ENCODE assay signal across 8 mouse cellular contexts in genomic region chr2:90745740-90746537, GRCm38 (mm10). TPM values are rescaled to one million over a fixed set of nuclear protein-coding genes. Genes with fewer than 3 reads are reported as not detected.
DNase-seq lines count a peak whose midpoint lies in the region; ATAC-seq and TF ChIP-seq lines count a peak whose summit lies in the region.

No protein-coding gene starts in this region.

- no peaks in the 10 kb centered on the region for H3K27me3 ChIP-seq in spleen, adult 2 months (ENCODE audit: control insufficient read depth, insufficient read depth, low read length)
- H3K27me3 ChIP-seq in intestine, embryonic 15.5 days (replicated peaks): no peaks in the 10 kb centered on the region
- no peaks in the 10 kb centered on the region for H3K27me3 ChIP-seq in midbrain, embryonic 12.5 days

- WGBS in spleen, adult 2 months: under 1% methylated on average over 54 of the region's 54 CpGs
- WGBS in intestine, embryonic 15.5 days: under 1% methylated on average over 54 of the region's 54 CpGs
- WGBS in midbrain, embryonic 12.5 days: under 1% methylated on average over 54 of the region's 54 CpGs

- peak; percentile 40; the same call in 1 of the 2 replicates for ATAC-seq in frontal cortex, adult (ENCODE audit: low TSS enrichment)
- ATAC-seq in erythroid progenitor cell, adult 5-6 weeks (replicated peaks; ENCODE audit: low FRiP score, poor library complexity, severe bottlenecking): peak; percentile 30; the same call in 1 of the 2 replicates
- ATAC-seq in intestine, embryonic 15.5 days: peak; percentile 65
- ATAC-seq in midbrain, embryonic 12.5 days (ENCODE audit: low FRiP score, low read depth): peak; percentile 57

- H3K36me3 ChIP-seq in spleen, adult 2 months (ENCODE audit: control insufficient read depth, insufficient read depth, low read length): peaks cover 5% of the 10 kb centered on the region
- peaks cover 12% of the 10 kb centered on the region for H3K36me3 ChIP-seq in intestine, embryonic 15.5 days
- H3K36me3 ChIP-seq in midbrain, embryonic 12.5 days: peaks cover 28% of the 10 kb centered on the region

- TF ChIP-seq POLR2A in spleen, adult 2 months (IDR thresholded peaks at IDR 0.05; ENCODE audit: low read depth, low read length): no peak

- H3K4me3 ChIP-seq in spleen, adult 2 months (ENCODE audit: extremely low read depth, insufficient read depth, insufficient read length): peak overlapping the region; percentile 93
- H3K4me3 ChIP-seq in intestine, embryonic 15.5 days (replicated peaks): peak overlapping the region; percentile 93
- H3K4me3 ChIP-seq in midbrain, embryonic 12.5 days: peak overlapping the region; percentile 86

- peak overlapping the region; percentile 64 for H3K4me2 ChIP-seq in intestine, embryonic 15.5 days (replicated peaks)
- peak overlapping the region; percentile 54 for H3K4me2 ChIP-seq in midbrain, embryonic 12.5 days (replicated peaks)

- DNase-seq in frontal cortex, postnatal 10 days (ENCODE audit: low spot score in 2 of 2): no peak
- DNase-seq in spleen, adult 2 months (ENCODE audit: low read depth in 1 of 2, low spot score in 2 of 2): peak; percentile 29 to 50
- no peak for DNase-seq in spleen, adult 12 weeks (ENCODE audit: low spot score)
- DNase-seq in layer of hippocampus, postnatal 36 days: no peak

- peak overlapping the region; percentile 93 for H3K27ac ChIP-seq in spleen, adult 2 months (ENCODE audit: insufficient read depth, low read length)
- H3K27ac ChIP-seq in intestine, embryonic 15.5 days: peak overlapping the region; percentile 98
- H3K27ac ChIP-seq in midbrain, embryonic 12.5 days (replicated peaks): peak overlapping the region; percentile 97

- H3K9ac ChIP-seq in intestine, embryonic 15.5 days: peak overlapping the region; percentile 96
- peak overlapping the region; percentile 98 for H3K9ac ChIP-seq in midbrain, embryonic 12.5 days (replicated peaks)

- no peak for TF ChIP-seq CTCF in spleen, adult 2 months (IDR thresholded peaks at IDR 0.05; ENCODE audit: extremely low read depth, insufficient read depth, insufficient read length, insufficient replicate concordance)

- H3K9me3 ChIP-seq in intestine, embryonic 15.5 days: no peaks in the 10 kb centered on the region
- H3K9me3 ChIP-seq in midbrain, embryonic 12.5 days: no peaks in the 10 kb centered on the region

- H3K4me1 ChIP-seq in spleen, adult 2 months (ENCODE audit: control insufficient read depth, insufficient read depth, insufficient read length): no peaks in the 10 kb centered on the region
- peaks cover 11% of the 10 kb centered on the region; the same call in 1 of the 2 replicates for H3K4me1 ChIP-seq in intestine, embryonic 15.5 days (replicated peaks)
- peaks cover 29% of the 10 kb centered on the region for H3K4me1 ChIP-seq in midbrain, embryonic 12.5 days

RNA-seq across cellular contexts. Expression of gene Fnbp4, which starts 0.8 kb away (rescaled TPM):
- 45.3 and 48.1 TPM in 2 replicates for polyA plus RNA-seq in spleen, adult 2 months (2012; rRNA removed)
- total RNA-seq in erythroid progenitor cell, adult 5-6 weeks (2015; ENCODE audit: low replicate concordance): 134 and 182 TPM in 2 replicates
- 329 and 333 TPM in 2 replicates for total RNA-seq in erythroid progenitor cell, adult 5-6 weeks (2017; ENCODE audit: low replicate concordance)
- polyA plus RNA-seq in intestine, embryonic 15.5 days (2015; fragmentation: Nextera tagmentation; extraction: Ambion mirVana): 67.0 and 71.5 TPM in 2 replicates
- 166 and 169 TPM in 2 replicates for polyA plus RNA-seq in midbrain, embryonic 12.5 days (2016; fragmentation: Nextera tagmentation; extraction: Ambion mirVana)
- total RNA-seq in layer of hippocampus, postnatal 36 days (2021): 10 to 100 TPM; 53.5 to 66.8 TPM

RNA-seq across cellular contexts. Expression of gene Agbl2, which starts 36.6 kb away (rescaled TPM):
- polyA plus RNA-seq in spleen, adult 2 months (2012; rRNA removed): 0.06 and 0.12 TPM in 2 replicates
- total RNA-seq in erythroid progenitor cell, adult 5-6 weeks (2015; ENCODE audit: low replicate concordance): not detected in 2 replicates
- total RNA-seq in erythroid progenitor cell, adult 5-6 weeks (2017; ENCODE audit: low replicate concordance): not detected in 2 replicates
- polyA plus RNA-seq in intestine, embryonic 15.5 days (2015; fragmentation: Nextera tagmentation; extraction: Ambion mirVana): 0.44 and 0.57 TPM in 2 replicates
- polyA plus RNA-seq in midbrain, embryonic 12.5 days (2016; fragmentation: Nextera tagmentation; extraction: Ambion mirVana): 0.25 and 0.41 TPM in 2 replicates
- under 1 TPM; 0.47 to 0.78 TPM for total RNA-seq in layer of hippocampus, postnatal 36 days (2021)

Comparison
In these comparisons a context has a peak if more than half of its experiments do, and no peak if none do; other contexts are left out.
1. DNase-seq: peak in spleen, adult 2 months (2 of 2); none in frontal cortex, postnatal 10 days (0 of 2), spleen, adult 12 weeks (single experiment) and layer of hippocampus, postnatal 36 days (0 of 2).
2. Peak in every context shown above with its lines, with median percentiles within 50 percentile points of each other: ATAC-seq, H3K27ac ChIP-seq and H3K4me3 ChIP-seq.